Mouse (Mus musculus): Measurements from ENCODE around the gene Zfp202. TPM values are rescaled to one million over a fixed set of nuclear protein-coding genes. Genes with fewer than 3 reads are reported as not detected.

Zfp202 gene
- polyA plus RNA-seq, 1 experiment: 0.74 TPM

- WGBS: 89% methylated on average over 6 of the region's 6 CpGs
- TF ChIP-seq POLR2A (IDR thresholded peaks at IDR 0.05; ENCODE audit: low read depth, low read length): no peak
- no peak for TF ChIP-seq CTCF (IDR thresholded peaks at IDR 0.05; ENCODE audit: extremely low read depth, insufficient read depth, insufficient read length, insufficient replicate concordance)
- H3K4me1 ChIP-seq (ENCODE audit: control insufficient read depth, insufficient read depth, insufficient read length): no peaks in the 10 kb centered on the region
- H3K4me3 ChIP-seq (ENCODE audit: extremely low read depth, insufficient read depth, insufficient read length): no peak overlapping the region
- H3K27me3 ChIP-seq (ENCODE audit: control insufficient read depth, insufficient read depth, low read length): no peaks in the 10 kb centered on the region
- no peaks in the 10 kb centered on the region for H3K36me3 ChIP-seq (ENCODE audit: control insufficient read depth, insufficient read depth, low read length)
- DNase-seq (ENCODE audit: low read depth in 1 of 2, low spot score in 2 of 2): no peak
- no peak overlapping the region for H3K27ac ChIP-seq (ENCODE audit: insufficient read depth, low read length)
Observed at GRCm38 (mm10) chr9:40246702-40247101, 54.6 kb downstream of the Zfp202 start.

- no peaks in the 10 kb centered on the region for H3K27me3 ChIP-seq (ENCODE audit: control insufficient read depth, insufficient read depth, low read length)
- no peak overlapping the region for H3K4me3 ChIP-seq (ENCODE audit: extremely low read depth, insufficient read depth, insufficient read length)
- WGBS: 63% methylated on average over 1 of the region's 1 CpGs
- H3K4me1 ChIP-seq (ENCODE audit: control insufficient read depth, insufficient read depth, insufficient read length): no peaks in the 10 kb centered on the region
- DNase-seq (ENCODE audit: low read depth in 1 of 2, low spot score in 2 of 2): no peak
- no peaks in the 10 kb centered on the region for H3K36me3 ChIP-seq (ENCODE audit: control insufficient read depth, insufficient read depth, low read length)
- no peak for TF ChIP-seq CTCF (IDR thresholded peaks at IDR 0.05; ENCODE audit: extremely low read depth, insufficient read depth, insufficient read length, insufficient replicate concordance)
- TF ChIP-seq POLR2A (IDR thresholded peaks at IDR 0.05; ENCODE audit: low read depth, low read length): no peak
- no peak overlapping the region for H3K27ac ChIP-seq (ENCODE audit: insufficient read depth, low read length)
Observed at GRCm38 (mm10) chr9:40249106-40249505, 57.0 kb downstream of the Zfp202 start.

- no peak for DNase-seq (ENCODE audit: low read depth in 1 of 2, low spot score in 2 of 2)
- H3K27me3 ChIP-seq (ENCODE audit: control insufficient read depth, insufficient read depth, low read length): no peaks in the 10 kb centered on the region
- H3K27ac ChIP-seq (ENCODE audit: insufficient read depth, low read length): no peak overlapping the region
- H3K4me1 ChIP-seq (ENCODE audit: control insufficient read depth, insufficient read depth, insufficient read length): no peaks in the 10 kb centered on the region
- TF ChIP-seq POLR2A (IDR thresholded peaks at IDR 0.05; ENCODE audit: low read depth, low read length) (no peak), CTCF (IDR thresholded peaks at IDR 0.05; ENCODE audit: extremely low read depth, insufficient read depth, insufficient read length, insufficient replicate concordance) (no peak)
- H3K36me3 ChIP-seq (ENCODE audit: control insufficient read depth, insufficient read depth, low read length): no peaks in the 10 kb centered on the region
- 50% methylated on average over 3 of the region's 3 CpGs for WGBS
- H3K4me3 ChIP-seq (ENCODE audit: extremely low read depth, insufficient read depth, insufficient read length): no peak overlapping the region
Observed at GRCm38 (mm10) chr9:40252459-40252858, 60.3 kb downstream of the Zfp202 start.

Other genes with a start within 250 kb of the Zfp202 start
- not detected in 2 replicates for gene Olfr975, start 240.3 kb upstream of the Zfp202 start, polyA plus RNA-seq (2012; rRNA removed)
- gene Olfr976, start 231.2 kb upstream of the Zfp202 start, polyA plus RNA-seq (2012; rRNA removed): not detected in 2 replicates
- not detected in 2 replicates for gene Olfr978, start 200.2 kb upstream of the Zfp202 start, polyA plus RNA-seq (2012; rRNA removed)
- not detected in 2 replicates for gene Olfr979, start 188.9 kb upstream of the Zfp202 start, polyA plus RNA-seq (2012; rRNA removed)
- not detected in 2 replicates for gene Olfr980, start 182.7 kb upstream of the Zfp202 start, polyA plus RNA-seq (2012; rRNA removed)
- gene Olfr981, start 170.9 kb upstream of the Zfp202 start, polyA plus RNA-seq (2012; rRNA removed): not detected in 2 replicates
- not detected in 2 replicates for gene Olfr982, start 118.5 kb upstream of the Zfp202 start, polyA plus RNA-seq (2012; rRNA removed)
- gene Olfr983, start 98.7 kb upstream of the Zfp202 start, polyA plus RNA-seq (2012; rRNA removed): not detected in 2 replicates
- gene Olfr984, start 78.1 kb upstream of the Zfp202 start, polyA plus RNA-seq (2012; rRNA removed): not detected in 2 replicates
- gene Olfr985, start 62.1 kb upstream of the Zfp202 start, polyA plus RNA-seq (2012; rRNA removed): not detected in 2 replicates
- gene Tmem225, start 44.2 kb upstream of the Zfp202 start, polyA plus RNA-seq (2012; rRNA removed): not detected in 2 replicates
- not detected in 2 replicates for gene Olfr986, start 11.4 kb upstream of the Zfp202 start, polyA plus RNA-seq (2012; rRNA removed)
- gene Scn3b, start 76.9 kb downstream of the Zfp202 start, polyA plus RNA-seq (2012; rRNA removed): 0.07 and 0.26 TPM in 2 replicates